Mouse (Mus musculus): Measurements from ENCODE around the gene Pafah1b1. TPM values are rescaled to one million over a fixed set of nuclear protein-coding genes. Genes with fewer than 3 reads are reported as not detected.

Gene Pafah1b1
- polyA plus RNA-seq, 1 experiment, result 19.1 TPM

DNA sequence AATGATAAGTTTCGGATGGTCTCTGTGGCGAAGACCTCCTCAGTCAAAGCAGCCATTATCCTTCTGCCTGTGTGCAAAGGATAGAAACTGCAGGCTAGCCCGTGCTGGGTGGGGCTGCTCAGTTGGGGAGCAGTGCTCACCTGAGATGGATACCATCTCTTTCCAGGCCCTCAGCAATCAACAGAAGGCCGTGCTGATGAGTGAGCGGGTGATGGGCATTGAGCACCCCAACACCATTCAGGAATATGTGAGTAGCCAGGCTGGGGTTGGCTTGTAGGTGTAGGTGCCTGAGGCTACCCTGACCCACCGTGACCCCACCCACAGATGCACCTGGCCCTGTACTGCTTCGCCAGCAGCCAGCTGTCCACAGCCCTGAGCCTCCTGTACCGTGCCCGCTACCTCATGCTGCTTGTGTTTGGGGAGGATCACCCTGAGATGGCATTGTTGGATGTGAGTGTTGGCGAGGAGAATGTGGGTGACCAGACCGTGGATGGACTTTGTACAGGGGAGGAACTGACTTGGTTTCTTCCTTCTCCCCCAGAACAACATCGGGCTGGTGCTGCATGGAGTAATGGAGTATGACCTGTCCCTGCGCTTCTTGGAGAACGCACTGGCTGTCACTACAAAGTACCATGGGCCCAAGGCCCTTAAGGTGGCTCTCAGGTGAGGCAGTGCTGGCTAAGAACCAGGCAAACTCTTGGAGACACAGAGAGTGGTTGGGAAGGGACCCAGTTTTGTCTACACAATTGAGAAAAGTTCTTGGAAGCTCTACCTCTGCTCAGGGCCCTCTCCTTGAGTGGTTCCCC lies 57.5 kb downstream of the Pafah1b1 start:
- WGBS, result 88% methylated on average over 14 of the region's 14 CpGs
- no peak for DNase-seq (ENCODE audit: low read depth, low spot score)

DNA sequence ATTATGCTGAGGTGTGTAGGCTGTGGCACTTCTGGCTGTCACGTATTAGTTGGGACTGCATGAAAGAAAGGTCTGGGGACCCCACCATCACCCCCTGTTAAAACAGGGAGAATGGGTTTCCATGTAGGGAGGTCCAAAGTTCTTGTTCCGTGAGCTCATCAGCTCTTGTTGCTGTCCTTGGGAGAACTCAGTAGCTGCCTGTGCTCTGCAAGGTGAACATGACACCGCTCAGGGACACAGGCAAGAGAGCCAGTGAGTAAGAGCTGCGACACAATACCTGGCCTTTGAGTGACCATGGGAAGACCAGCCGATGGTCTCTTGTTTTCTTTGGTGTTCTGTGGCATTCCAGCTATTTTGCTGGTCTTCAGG lies 58.2 kb downstream of the Pafah1b1 start:
- 90% methylated on average over 5 of the region's 5 CpGs for WGBS

DNA sequence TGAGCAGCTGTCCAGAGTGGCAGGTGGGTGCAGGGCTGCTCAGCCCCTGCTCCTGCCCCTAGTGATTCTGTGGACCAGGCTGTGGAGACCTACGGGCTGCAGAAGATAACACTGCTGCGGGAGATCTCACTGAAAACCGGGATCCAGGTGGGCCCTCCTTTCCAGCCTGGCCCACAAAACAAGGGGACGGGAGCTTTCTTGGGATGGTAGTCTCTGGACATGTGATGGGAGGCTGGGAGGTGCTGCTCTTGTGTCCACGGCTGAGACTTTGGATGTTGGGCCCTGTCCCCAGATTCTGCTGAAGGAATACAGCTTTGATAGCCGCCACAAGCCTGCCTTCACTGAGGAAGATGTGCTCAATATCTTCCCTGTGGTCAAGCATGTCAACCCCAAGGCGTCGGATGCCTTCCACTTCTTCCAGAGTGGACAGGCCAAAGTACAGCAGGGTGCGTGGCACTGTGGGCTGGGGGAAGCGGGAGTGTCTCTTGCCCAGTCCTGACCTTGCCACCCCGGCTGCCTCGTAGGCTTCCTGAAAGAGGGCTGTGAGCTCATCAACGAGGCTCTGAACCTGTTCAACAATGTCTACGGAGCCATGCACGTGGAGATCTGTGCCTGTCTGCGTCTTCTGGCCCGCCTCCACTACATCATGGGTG lies 58.7 kb downstream of the Pafah1b1 start:
- 87% methylated on average over 17 of the region's 17 CpGs for WGBS
- DNase-seq (ENCODE audit: low read depth, low spot score), result no peak

More for the DNA sequence above, 58.2 kb downstream of the Pafah1b1 start:
- no peak for DNase-seq (ENCODE audit: low read depth, low spot score)

DNA sequence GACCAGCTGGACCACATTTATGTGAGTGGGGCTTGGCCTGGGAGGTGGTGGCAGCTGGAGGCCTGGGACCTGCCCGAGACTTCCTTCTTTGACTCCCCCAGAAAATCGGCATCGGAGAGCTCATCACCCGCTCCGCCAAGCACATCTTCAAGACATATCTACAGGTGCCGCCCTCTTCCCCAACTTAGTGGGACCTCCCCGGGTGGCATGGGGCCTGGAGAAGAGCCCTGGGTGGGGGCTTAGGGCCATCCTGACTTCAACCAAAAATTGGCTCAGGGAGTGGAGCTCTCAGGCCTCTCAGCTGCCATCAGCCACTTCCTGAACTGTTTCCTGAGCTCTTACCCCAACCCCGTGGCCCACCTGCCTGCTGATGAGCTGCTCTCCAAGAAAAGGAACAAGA lies 59.6 kb downstream of the Pafah1b1 start:
- WGBS, result 83% methylated on average over 8 of the region's 8 CpGs
- DNase-seq (ENCODE audit: low read depth, low spot score), result no peak

DNA sequence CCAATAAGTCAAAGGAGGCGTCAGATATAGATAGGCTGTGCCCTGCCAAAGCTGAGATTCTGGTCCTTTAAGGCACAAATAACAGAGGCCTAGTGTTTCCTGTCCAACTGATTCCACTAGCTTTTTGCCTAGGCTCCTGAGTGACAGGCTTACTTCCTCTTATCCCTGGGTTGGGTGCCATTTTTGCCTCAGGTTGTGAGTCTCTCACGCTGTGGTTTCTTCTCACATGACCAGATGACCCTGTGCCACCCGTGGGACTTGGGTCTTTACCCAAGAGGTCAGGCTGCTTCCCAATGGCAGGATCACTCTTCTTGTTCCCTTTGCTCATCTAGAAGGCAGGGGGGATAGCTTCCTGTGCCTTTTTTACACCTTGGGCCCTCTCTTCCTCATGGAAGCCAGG lies 60.2 kb downstream of the Pafah1b1 start:
- 78% methylated on average over 3 of the region's 3 CpGs for WGBS
- DNase-seq (ENCODE audit: low read depth, low spot score), result no peak

DNA sequence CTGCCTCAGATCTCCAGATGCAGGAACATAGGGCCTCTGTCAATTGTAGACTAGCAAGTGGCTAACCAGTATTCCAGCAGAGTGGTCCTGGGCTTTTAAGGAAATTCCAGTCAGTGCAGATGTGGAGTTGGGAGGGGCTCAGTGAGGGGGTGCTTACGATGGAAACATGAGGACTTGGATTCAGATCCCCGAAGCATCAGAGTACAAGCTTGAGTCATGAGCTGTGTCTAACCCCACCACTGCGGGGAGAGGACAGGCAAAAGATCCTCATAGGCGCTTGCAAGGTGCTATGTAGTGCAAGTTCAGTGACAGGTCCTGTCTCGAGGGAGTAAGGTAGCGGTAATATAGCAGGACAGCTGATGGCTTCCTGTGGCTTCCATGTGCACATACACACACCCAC lies 62.2 kb downstream of the Pafah1b1 start:
- WGBS, result 73% methylated on average over 6 of the region's 6 CpGs
- no peak for DNase-seq (ENCODE audit: low read depth, low spot score)

DNA sequence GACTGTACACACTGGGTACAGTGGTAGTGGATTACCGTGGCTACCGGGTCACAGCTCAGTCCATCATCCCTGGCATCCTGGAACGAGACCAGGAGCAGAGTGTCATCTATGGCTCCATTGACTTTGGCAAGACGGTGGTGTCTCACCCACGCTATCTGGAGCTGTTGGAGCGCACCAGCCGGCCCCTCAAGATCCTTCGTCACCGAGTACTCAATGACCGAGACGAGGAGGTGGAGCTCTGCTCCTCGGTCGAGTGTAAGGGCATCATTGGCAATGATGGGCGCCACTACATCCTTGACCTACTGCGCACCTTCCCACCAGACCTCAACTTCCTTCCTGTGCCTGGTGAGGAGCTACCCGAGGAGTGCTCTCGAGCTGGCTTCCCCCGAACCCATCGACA lies 62.8 kb downstream of the Pafah1b1 start:
- no peak for DNase-seq (ENCODE audit: low read depth, low spot score)
- 89% methylated on average over 19 of the region's 19 CpGs for WGBS

DNA sequence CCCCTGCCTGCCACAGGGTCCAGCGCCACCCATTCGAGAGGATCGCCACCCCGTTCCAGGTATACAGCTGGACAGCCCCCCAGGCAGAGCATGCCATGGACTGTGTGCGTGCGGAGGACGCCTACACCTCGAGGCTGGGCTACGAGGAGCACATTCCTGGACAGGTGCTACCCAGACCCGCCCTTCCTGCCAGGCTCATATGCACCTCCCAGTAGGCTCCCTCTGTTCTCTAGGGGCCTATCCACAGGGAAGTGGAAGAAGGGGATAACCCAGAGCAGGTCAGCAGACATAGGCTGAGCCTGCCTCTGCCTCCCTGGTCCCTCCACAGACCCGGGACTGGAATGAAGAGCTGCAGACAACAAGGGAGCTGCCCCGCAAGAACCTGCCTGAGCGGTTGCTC lies 64.1 kb downstream of the Pafah1b1 start:
- WGBS, result 84% methylated on average over 13 of the region's 13 CpGs
- DNase-seq (ENCODE audit: low read depth, low spot score), result no peak

DNA sequence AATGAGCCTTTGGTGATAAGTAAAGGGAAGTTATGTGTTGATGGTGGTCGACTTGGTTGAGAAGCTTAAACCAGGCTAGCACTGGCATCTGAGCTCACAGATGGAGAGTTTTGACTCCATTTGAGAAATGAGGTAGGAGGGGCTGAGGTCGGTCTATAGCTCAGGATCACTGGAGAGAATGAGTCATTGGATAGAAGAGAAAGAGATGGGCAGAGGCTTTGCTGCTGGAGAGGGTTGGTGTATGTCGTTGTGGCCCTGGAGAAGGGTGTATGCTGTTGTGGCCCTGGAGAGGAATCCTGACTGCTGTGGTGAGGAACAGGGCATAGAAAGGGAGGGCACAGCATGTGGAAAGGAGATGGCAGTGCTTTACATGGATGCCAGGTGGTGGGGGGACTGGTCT lies 68.5 kb downstream of the Pafah1b1 start:
- no peak for DNase-seq (ENCODE audit: low read depth, low spot score)
- 65% methylated on average over 3 of the region's 3 CpGs for WGBS

DNA sequence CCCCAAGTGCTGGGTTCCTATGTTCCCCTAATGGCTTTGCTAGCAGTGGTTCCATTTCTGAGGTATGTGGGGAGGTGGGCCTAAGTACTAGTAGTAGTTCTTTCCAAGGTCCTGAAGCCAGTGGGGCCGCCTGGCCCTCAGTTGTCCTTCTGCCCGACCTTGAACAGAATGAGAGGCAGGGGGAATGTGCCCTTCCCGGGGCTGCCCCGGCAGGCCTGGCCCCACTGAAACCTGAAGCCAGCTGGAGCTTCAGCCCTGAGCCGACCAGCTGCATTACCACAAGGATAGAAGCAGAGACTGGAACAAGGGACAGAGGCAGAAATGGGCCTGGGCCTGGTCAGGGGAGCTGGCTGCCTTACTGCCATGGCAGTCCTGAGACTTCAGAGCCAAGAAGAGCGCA lies 71.1 kb downstream of the Pafah1b1 start:
- no peak for DNase-seq (ENCODE audit: low read depth, low spot score)
- 50% methylated on average over 6 of the region's 6 CpGs for WGBS

DNA sequence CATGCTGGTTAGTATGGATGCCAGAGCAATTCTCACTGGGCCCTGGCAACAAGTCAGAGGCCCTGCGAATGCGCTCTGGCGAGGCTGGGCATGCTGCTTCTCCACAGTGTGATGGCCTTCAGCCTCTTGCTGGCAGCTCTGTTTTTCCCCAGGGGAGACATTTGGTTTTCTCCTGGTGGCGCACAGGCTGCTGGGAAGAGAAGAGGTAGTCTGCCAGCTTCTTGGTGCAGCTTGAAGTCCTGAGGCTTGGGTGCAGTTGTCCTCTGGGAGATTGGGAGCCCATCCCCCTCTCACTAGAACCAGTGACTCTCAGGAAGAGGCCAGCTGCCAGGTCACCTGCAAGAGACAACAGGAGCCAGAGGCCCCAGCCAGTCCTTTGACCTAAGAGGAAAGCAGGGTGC lies 71.7 kb downstream of the Pafah1b1 start:
- no peak for DNase-seq (ENCODE audit: low read depth, low spot score)
- 59% methylated on average over 4 of the region's 4 CpGs for WGBS

DNA sequence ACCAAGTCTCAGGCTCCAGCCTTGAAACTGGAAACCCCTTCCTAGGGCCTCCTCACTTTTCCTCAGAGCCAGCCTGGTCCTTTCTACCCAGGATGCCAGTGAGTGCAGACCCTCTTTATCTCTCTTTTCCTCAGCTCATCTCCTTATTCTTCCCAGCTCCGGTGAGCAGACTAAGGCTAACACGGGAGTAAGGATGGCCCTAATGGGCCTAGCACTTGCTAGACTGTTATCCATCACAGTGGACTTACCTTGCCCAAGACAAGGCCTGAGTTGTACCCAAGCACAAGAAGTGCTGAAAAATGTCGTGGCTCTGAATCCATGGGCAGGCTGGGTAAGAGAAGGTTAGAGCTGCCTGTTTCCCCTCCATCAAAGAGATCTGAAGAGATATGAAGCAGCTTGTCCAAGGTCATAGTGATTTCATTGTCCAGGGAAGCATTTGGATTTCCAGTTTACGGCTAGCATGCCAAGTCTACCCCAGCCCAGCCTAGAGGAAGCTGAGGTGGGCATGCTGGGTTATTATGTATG lies 73.8 kb downstream of the Pafah1b1 start:
- no peak for DNase-seq (ENCODE audit: low read depth, low spot score)
- WGBS, result 26% methylated on average over 4 of the region's 4 CpGs

DNA sequence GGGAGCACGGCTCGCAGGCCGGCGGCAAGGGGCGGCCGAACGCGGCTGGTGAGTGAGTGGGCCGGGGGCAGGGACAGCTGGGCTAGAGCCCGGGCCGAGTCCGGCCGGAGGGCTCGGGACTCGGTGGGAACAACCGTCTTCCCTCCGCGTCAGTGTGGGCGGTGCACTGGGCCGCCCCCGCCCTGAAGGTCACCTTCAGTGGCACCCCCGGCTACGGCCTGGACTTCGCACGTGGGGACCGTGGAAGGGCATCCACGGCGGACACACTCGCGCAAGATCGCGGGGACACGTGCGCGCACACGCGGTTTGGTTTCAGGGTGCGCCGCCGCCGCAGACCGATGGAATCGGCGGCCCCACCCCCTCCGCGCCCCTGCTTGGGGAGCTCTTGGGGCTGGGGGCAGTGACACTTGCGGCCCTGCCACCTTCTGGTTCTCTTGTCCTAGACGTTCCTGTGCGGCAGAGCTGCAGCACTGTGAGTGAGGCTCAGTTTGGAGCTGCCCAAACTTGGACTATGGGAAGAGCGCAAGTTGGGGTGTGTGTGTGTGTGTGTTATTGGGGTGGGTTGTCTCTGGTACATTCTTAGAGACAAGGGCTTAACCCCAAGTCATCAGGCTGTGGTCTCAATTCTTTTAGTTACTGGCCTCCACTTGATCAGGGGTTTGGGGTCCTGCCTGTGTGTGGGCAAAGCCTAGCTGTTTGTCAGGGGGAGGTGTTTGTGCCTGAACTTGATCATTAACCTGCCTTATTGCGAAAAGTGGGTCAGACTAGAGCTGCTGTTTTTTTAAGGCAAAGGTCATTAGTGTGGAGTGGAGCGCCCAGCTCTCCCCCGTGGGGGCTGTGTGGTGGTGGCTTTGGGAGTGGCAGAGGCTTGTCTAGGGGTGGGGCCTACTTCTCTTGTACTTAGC lies 74.6 kb downstream of the Pafah1b1 start:
- WGBS, result 1% methylated on average over 53 of the region's 53 CpGs
- DNase-seq (ENCODE audit: low read depth, low spot score), result peak; percentile 37

DNA sequence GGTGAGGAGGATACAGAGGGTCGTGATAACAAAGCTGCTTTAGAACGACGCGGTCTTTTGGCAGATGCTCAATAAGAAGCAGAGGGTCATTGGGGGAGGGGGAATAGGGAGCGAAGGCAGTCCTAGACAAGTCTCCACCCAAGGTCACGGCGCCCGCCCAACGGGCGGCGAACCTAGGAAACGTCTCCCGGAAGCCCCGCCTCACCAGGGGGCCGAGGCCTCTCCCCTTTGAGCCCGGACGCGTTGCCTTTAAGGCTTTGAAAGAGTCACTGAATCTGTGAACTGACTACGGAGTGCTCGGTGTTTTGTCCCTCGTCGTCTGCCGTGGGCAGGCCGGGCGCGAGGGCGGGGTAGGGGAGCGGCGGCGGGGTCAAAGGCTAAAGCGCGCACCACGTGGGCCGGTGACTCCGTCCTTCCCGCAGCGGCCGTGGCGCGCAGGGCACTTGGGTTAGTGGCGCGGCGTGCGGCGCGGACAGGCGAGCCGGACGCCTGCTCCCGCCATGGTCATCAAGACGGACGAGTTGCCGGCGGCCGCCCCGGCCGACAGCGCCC lies 75.3 kb downstream of the Pafah1b1 start, which contains the start of gene Cluh:
Gene Cluh (plus strand): TSS at position 401 of the 552 bp plus-strand sequence.
- WGBS, result under 1% methylated on average over 58 of the region's 58 CpGs

DNA sequence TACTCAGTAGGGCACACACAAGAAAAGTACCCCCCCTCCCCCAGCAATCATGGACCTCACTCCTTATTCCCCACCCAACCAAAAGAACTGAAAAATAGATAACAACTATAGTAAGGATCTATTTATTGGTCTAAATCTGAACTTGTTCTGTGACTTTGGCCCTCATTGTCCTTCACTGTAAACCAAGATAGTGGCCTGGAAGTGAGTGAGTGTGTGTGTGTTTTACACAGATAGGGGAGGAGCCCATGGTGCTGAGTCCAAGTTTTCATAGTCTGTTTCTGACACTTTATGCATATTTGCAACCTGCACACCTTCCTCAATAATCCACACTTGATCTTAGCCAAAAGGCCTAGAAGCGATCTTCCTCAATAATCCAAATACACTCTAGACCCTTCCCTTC lies 75.8 kb downstream of the Pafah1b1 start:
- 9% methylated on average over 1 of the region's 1 CpGs for WGBS
- DNase-seq (ENCODE audit: low read depth, low spot score), result no peak

More for the DNA sequence above, 75.3 kb downstream of the Pafah1b1 start, which contains the start of gene Cluh:
- DNase-seq (ENCODE audit: low read depth, low spot score), result peak; percentile 90

DNA sequence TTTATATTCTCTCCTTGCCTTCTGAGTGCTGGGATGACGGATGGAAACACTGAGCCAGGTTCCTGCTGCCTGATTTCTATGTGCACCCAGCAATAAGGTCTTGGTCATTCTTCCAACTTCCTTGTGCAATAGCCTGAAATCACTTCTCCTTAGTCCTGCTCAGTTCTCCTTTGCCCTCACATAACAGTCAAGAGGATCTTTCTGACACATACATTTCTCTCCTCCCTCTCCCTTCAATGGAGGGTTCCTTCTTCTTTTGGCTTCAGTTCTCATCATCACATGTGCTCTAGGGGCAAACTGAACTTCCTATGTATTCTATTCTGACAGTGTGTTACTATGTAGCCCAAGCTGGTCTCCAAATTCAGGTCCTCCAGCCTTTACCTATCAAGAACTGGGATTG lies 76.5 kb downstream of the Pafah1b1 start:
- DNase-seq (ENCODE audit: low read depth, low spot score), result no peak

DNA sequence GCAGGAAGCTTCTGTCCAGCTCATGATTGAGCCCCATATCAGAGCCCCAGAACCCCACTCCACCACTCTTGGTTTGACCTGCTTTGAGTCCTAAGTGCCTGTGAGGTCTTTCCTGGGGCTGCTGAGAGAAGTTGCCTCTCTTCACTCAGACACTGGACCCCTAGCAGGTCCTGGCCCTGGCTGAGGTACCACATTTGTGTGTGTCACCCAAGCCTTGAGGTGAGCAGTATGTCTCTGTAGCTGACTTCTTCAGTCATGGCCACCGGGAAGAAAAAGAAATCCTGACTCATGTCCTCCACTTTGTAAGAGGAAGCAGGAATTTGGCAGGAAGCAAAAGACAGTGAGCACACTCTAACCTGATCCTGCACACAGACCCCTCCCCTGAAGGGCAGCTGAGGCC lies 84.8 kb downstream of the Pafah1b1 start:
- no peak for DNase-seq (ENCODE audit: low read depth, low spot score)
- 23% methylated on average over 1 of the region's 1 CpGs for WGBS

More for the DNA sequence above, 76.5 kb downstream of the Pafah1b1 start:
- WGBS, result 56% methylated on average over 1 of the region's 1 CpGs

DNA sequence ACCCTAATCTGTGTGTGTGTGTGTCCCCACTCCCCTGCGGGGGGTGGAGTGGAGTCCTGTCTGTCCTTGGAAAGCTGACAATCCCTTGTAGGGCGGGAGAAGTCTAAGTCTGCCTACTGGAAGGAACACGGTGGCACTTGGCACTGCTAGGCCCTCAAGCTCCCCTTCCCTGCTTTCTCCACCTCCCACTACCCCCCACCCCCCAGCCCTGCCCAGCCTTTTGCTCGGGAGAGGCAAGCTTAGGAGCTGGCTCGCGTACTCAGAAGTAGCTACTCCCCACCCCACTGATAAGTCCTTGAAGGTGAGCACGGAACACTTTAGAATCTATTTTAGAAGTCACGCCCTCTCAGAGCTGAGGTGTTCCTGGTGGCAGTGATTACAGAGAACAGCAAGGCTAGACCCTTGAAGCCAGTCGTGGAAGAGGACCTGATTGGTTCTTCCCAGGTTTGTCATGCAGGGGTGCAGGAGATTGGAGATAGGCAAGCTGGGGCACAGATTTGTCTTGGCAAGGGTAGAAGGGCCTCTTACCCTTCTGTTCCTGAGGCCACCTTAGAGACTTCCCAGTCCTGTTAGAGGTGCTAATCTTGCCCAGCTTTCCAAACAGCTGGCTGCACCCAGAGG lies 85.6 kb downstream of the Pafah1b1 start:
- 6% methylated on average over 9 of the region's 9 CpGs for WGBS
- no peak for DNase-seq (ENCODE audit: low read depth, low spot score)
